Mouse (Mus musculus): Measurements from ENCODE around the gene Cacng1. TPM values are rescaled to one million over a fixed set of nuclear protein-coding genes. Genes with fewer than 3 reads are reported as not detected.

The Cacng1 gene
- polyA plus RNA-seq, 1 experiment from 2014 or later: 0.48 TPM

DNA sequence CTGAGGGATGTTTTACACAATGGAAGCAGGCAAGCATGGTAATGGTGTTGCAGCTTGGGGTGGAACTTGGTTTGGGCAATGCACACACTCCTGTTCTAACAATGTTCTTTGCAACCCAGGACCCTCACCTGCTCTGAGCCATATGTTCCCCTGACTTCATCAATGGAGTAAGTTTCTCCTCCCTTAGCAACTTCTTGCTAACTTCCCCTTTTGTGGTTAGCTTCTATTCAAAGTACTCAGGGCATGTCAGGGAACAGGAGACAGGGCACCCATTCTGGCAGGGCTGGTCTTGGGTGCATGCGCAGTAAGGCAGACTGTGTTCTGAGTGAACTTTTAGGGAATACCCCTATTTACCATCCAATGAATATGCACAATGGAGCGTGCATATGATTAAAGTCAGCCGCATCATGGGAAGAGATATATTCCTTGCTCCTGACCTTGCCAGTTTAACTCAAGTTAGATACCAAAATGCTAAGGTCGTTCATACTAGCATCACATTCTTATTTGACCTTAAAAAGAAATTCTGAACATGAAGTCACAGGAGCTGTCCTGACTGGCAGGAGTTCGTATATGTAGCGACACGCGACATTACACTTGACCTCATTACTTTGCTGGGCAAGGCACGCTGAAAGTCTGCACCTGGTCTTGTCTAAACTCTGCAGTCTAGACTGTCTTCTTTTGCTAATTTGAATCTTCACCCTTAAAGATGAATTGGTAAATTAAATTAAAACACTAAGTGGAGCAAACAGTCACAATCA lies 4.1 kb upstream of the Cacng1 start:
- H3K27ac ChIP-seq (ENCODE audit: low read length): no peak overlapping the region
- H3K36me3 ChIP-seq (ENCODE audit: control insufficient read depth, insufficient read depth, low read length): no peaks in the 10 kb centered on the region
- no peak overlapping the region for H3K4me3 ChIP-seq (ENCODE audit: low read depth, low read length)
- ATAC-seq: no peak
- H3K27me3 ChIP-seq (ENCODE audit: control insufficient read depth, insufficient read depth, low read depth, low read length): no peaks in the 10 kb centered on the region
- H3K4me1 ChIP-seq (ENCODE audit: control insufficient read depth, insufficient read depth, low read length): no peaks in the 10 kb centered on the region
- no peaks in the 10 kb centered on the region for H3K9me3 ChIP-seq (replicated peaks; ENCODE audit: control insufficient read depth, low read length, poor library complexity, severe bottlenecking)
- no peak overlapping the region for H3K4me2 ChIP-seq (ENCODE audit: low read length)
- no peak overlapping the region for H3K9ac ChIP-seq (ENCODE audit: low read depth, low read length)
- WGBS: 93% methylated on average over 9 of the region's 9 CpGs

DNA sequence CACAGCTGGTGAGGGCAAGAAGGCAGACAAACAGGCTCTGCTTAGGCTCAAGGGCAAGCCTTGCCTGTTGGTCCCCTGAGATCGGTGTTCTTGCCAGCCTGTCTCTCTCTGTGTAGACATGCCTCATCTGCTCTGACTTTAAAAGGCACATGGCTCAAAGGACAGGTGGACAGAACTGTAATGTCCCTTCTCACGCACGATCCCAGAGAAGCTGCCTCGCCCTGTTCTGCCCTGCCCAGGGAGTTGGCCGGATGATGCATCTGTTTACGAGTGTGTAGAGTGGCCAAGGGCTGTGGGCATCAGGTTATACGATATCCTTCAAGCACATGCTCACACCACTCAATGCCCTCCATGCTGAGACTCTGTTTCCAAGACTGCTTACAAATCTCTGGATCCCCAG lies 2.0 kb downstream of the Cacng1 start:
- Histone ChIP-seq H3K36me3 (ENCODE audit: control insufficient read depth, insufficient read depth, low read length) (no peaks in the 10 kb centered on the region), H3K4me2 (ENCODE audit: low read length) (no peak overlapping the region), H3K27me3 (ENCODE audit: control insufficient read depth, insufficient read depth, low read depth, low read length) (no peaks in the 10 kb centered on the region), H3K4me1 (ENCODE audit: control insufficient read depth, insufficient read depth, low read length) (no peaks in the 10 kb centered on the region), H3K4me3 (ENCODE audit: low read depth, low read length) (no peak overlapping the region), H3K9ac (ENCODE audit: low read depth, low read length) (no peak overlapping the region), H3K9me3 (replicated peaks; ENCODE audit: control insufficient read depth, low read length, poor library complexity, severe bottlenecking) (no peaks in the 10 kb centered on the region), H3K27ac (ENCODE audit: low read length) (no peak overlapping the region)
- no peak for ATAC-seq
- 85% methylated on average over 7 of the region's 7 CpGs for WGBS

DNA sequence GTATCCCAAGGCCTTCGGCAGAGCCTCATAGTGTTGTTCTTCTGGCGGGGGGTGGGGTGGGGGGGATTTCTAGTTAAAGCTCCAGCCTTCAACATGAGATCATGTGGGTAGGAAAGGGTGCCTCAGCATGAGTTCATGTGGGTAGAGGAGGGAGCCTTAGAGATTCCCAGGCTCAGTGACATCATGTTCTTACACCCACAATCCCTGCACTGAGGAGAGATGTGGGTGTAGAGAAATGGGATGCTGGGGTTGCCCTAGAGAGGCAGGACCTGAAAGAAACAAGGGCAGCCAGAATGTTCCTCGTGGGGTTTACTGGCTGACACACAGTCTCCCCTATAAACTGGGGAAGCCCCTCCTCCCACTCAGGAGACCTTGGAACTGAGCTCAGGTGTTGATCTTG lies 5.9 kb downstream of the Cacng1 start:
- no peak overlapping the region for H3K4me3 ChIP-seq (ENCODE audit: low read depth, low read length)
- WGBS: 86% methylated on average over 3 of the region's 3 CpGs
- H3K4me2 ChIP-seq (ENCODE audit: low read length): no peak overlapping the region
- H3K27ac ChIP-seq (ENCODE audit: low read length): no peak overlapping the region
- H3K9me3 ChIP-seq (replicated peaks; ENCODE audit: control insufficient read depth, low read length, poor library complexity, severe bottlenecking): no peaks in the 10 kb centered on the region
- no peaks in the 10 kb centered on the region for H3K36me3 ChIP-seq (ENCODE audit: control insufficient read depth, insufficient read depth, low read length)
- no peak overlapping the region for H3K9ac ChIP-seq (ENCODE audit: low read depth, low read length)
- ATAC-seq: no peak
- H3K27me3 ChIP-seq (ENCODE audit: control insufficient read depth, insufficient read depth, low read depth, low read length): no peaks in the 10 kb centered on the region
- peaks cover 9% of the 10 kb centered on the region for H3K4me1 ChIP-seq (ENCODE audit: control insufficient read depth, insufficient read depth, low read length)

DNA sequence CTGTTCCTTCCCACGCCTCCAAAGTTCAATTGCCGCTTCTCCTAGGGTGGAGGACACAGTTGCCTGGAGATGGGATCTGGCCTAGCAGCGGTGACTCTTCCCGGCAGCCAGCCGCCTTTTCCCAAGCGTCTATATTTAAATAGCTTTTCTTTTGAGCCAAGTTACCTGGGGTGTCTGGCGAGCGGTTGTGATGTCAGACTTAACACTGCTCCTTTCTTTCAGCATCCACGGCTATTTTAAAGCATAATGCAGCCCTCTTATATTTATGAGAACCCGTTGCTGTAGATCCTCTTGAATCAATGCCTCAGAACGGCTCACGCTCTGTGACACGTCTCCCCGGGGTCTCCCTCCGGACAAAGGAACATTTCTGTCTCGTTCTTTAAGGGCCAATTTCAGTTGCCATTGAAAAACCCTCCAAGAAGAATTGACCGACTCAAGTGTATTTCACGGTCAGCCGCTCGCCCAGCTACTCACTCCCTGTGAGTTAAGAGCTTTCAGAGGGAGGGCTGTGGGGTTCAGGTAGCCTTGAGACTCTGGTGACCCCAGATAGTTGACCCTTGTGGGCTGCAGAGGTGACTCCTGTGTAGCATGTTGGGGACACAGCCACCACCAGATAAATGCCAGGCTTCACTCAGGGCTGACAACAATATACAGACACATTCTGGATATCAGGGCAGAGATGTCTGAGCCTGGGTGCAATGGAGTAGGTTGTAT lies 8.3 kb downstream of the Cacng1 start:
- Histone ChIP-seq H3K27me3 (ENCODE audit: control insufficient read depth, insufficient read depth, low read depth, low read length) (no peaks in the 10 kb centered on the region), H3K4me1 (ENCODE audit: control insufficient read depth, insufficient read depth, low read length) (peaks cover 10% of the 10 kb centered on the region), H3K4me3 (ENCODE audit: low read depth, low read length) (no peak overlapping the region), H3K4me2 (ENCODE audit: low read length) (peak overlapping the region; percentile 20; the same call in 1 of the 2 replicates), H3K27ac (ENCODE audit: low read length) (no peak overlapping the region; the same call in 1 of the 2 replicates), H3K9me3 (replicated peaks; ENCODE audit: control insufficient read depth, low read length, poor library complexity, severe bottlenecking) (no peaks in the 10 kb centered on the region), H3K9ac (ENCODE audit: low read depth, low read length) (no peak overlapping the region), H3K36me3 (ENCODE audit: control insufficient read depth, insufficient read depth, low read length) (no peaks in the 10 kb centered on the region)
- peak; percentile 56 for ATAC-seq
- 9% methylated on average over 20 of the region's 20 CpGs for WGBS

DNA sequence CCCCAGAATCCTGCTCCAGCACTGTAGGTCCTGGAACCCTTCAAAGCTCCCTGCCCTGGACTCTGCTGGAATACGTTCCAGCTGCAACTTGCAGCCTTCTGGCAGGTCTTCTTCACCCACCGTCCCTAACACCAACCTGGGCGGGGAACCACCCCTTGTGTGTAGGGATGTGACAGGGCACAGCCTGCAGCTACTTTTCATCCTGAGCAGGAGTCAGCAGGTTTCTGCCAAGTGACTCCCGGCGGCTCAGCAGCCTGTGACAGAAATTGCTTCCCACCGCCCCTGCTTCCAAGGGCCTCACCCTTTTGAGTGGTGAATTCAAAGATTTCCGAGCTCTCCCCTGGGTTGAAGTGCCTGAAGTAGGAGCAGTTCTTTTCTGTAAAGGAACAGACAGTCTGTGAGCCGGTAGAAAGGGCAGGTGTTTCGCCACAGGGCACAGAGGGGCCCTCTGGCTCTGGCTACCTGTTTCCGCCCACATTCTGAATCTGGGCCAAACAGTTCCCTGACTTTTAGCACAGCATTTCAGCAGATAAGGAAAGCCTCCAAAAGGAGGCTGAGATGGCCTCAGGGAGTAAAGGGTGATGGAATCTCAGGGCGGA lies 10.7 kb downstream of the Cacng1 start:
- no peak overlapping the region for H3K27ac ChIP-seq (ENCODE audit: low read length)
- H3K36me3 ChIP-seq (ENCODE audit: control insufficient read depth, insufficient read depth, low read length): no peaks in the 10 kb centered on the region
- no peaks in the 10 kb centered on the region for H3K27me3 ChIP-seq (ENCODE audit: control insufficient read depth, insufficient read depth, low read depth, low read length)
- H3K9me3 ChIP-seq (replicated peaks; ENCODE audit: control insufficient read depth, low read length, poor library complexity, severe bottlenecking): no peaks in the 10 kb centered on the region
- no peak overlapping the region for H3K4me3 ChIP-seq (ENCODE audit: low read depth, low read length)
- ATAC-seq: 0 out of 2 replicates have a peak, but pooled peaks have one; percentile 9
- WGBS: 59% methylated on average over 11 of the region's 11 CpGs
- peaks cover 10% of the 10 kb centered on the region for H3K4me1 ChIP-seq (ENCODE audit: control insufficient read depth, insufficient read depth, low read length)
- no peak overlapping the region for H3K9ac ChIP-seq (ENCODE audit: low read depth, low read length)
- H3K4me2 ChIP-seq (ENCODE audit: low read length): no peak overlapping the region

DNA sequence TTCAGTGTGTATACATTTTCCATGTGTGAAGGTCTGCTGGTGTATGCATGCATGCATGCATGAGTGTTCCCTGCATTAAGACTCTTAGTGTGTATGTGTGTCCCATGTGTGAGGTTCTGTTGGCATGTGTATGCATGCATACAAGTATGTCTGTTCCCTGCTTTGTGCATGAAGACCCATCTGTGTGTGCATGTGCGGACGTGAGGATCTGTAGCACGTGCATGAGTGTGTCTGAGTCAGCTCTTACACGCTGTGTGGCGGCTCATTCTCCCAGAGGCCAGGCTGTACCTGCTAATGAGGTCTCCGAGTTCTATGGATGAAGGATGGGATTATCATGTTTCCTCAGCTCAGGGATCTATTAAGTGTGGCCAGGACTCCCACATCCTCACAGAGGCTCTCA lies 11.3 kb downstream of the Cacng1 start:
- H3K9ac ChIP-seq (ENCODE audit: low read depth, low read length): no peak overlapping the region
- no peak overlapping the region for H3K4me3 ChIP-seq (ENCODE audit: low read depth, low read length)
- no peaks in the 10 kb centered on the region for H3K9me3 ChIP-seq (replicated peaks; ENCODE audit: control insufficient read depth, low read length, poor library complexity, severe bottlenecking)
- 0 out of 2 replicates have a peak, but pooled peaks have one; percentile 9 for ATAC-seq
- 46% methylated on average over 6 of the region's 6 CpGs for WGBS
- H3K27ac ChIP-seq (ENCODE audit: low read length): no peak overlapping the region
- no peak overlapping the region for H3K4me2 ChIP-seq (ENCODE audit: low read length)
- H3K4me1 ChIP-seq (ENCODE audit: control insufficient read depth, insufficient read depth, low read length): peaks cover 10% of the 10 kb centered on the region
- H3K27me3 ChIP-seq (ENCODE audit: control insufficient read depth, insufficient read depth, low read depth, low read length): no peaks in the 10 kb centered on the region
- H3K36me3 ChIP-seq (ENCODE audit: control insufficient read depth, insufficient read depth, low read length): no peaks in the 10 kb centered on the region

DNA sequence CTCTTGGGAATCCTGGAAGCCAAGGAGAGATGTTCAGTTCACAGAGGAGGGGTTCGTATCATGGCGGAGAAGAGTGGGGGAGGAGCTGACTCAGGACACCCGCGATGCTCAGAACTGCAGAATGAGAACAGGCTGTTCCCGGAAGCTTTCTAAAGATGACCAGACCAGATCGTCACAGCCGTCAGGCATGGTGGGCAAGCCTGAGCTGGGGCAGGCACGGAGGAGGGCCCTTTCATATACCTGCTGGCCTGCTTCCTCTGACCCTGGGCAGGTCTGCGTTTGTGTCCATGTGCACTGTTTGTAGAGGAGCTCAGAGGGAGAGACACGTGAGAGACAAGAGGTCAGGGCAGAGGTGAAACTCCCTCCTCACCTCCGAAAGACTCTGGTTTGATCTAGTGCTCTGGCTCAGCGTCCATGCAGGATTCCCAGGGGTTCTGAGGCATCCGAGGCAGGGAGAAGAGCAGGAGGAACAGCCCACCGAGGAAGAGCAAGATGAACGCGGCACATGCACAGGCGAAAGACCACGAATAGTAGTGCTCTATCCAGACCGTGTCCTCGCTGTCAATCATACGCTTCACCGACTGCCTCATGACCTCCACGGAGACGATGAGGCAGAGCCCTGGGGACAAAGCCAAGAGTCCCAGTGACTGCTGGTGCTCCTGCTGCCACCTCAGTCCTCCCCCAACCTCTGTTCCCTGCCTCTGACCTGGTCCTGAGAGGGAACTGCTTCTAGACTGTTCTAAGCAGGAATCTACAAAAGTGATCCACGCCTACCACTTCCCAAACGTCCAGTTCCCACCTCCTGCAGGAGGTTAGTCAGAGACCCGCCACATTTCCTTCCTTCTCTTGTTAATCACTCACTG lies 12.8 kb downstream of the Cacng1 start:
- H3K4me2 ChIP-seq (ENCODE audit: low read length): no peak overlapping the region
- WGBS: 41% methylated on average over 27 of the region's 27 CpGs
- H3K4me3 ChIP-seq (ENCODE audit: low read depth, low read length): no peak overlapping the region
- no peaks in the 10 kb centered on the region for H3K9me3 ChIP-seq (replicated peaks; ENCODE audit: control insufficient read depth, low read length, poor library complexity, severe bottlenecking)
- H3K9ac ChIP-seq (ENCODE audit: low read depth, low read length): no peak overlapping the region
- H3K4me1 ChIP-seq (ENCODE audit: control insufficient read depth, insufficient read depth, low read length): peaks cover 10% of the 10 kb centered on the region
- ATAC-seq: no peak
- no peaks in the 10 kb centered on the region for H3K36me3 ChIP-seq (ENCODE audit: control insufficient read depth, insufficient read depth, low read length)
- H3K27me3 ChIP-seq (ENCODE audit: control insufficient read depth, insufficient read depth, low read depth, low read length): no peaks in the 10 kb centered on the region
- H3K27ac ChIP-seq (ENCODE audit: low read length): no peak overlapping the region

DNA sequence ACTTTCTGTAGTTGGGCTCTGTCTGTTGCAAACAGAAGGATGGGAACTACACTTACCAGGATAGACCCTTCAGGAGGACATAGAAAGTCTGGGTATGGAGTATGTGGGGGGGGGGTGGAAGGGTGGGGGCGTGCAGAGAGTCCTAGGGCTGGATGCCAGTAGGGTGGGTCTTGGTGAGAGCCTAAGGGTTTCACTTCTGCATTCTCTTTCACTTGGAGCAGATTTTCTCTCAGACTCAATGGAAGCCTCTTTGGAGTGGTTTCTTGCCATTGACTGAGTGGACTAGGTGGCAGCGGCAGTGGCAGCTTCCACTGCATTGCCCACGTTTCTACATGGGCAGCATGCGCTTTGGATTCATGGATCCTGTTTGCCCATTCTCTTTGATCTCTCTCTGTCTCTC lies 16.4 kb downstream of the Cacng1 start:
- H3K27me3 ChIP-seq (ENCODE audit: control insufficient read depth, insufficient read depth, low read depth, low read length): no peaks in the 10 kb centered on the region
- no peak overlapping the region for H3K27ac ChIP-seq (ENCODE audit: low read length)
- H3K4me1 ChIP-seq (ENCODE audit: control insufficient read depth, insufficient read depth, low read length): 0 out of 2 replicates have a peak, but pooled peaks cover 2% of the 10 kb centered on the region
- H3K9ac ChIP-seq (ENCODE audit: low read depth, low read length): no peak overlapping the region
- WGBS: 87% methylated on average over 4 of the region's 4 CpGs
- no peak for ATAC-seq
- H3K4me3 ChIP-seq (ENCODE audit: low read depth, low read length): no peak overlapping the region
- H3K4me2 ChIP-seq (ENCODE audit: low read length): no peak overlapping the region
- no peaks in the 10 kb centered on the region for H3K36me3 ChIP-seq (ENCODE audit: control insufficient read depth, insufficient read depth, low read length)
- no peaks in the 10 kb centered on the region for H3K9me3 ChIP-seq (replicated peaks; ENCODE audit: control insufficient read depth, low read length, poor library complexity, severe bottlenecking)
